Mouse (Mus musculus): ENCODE results near the gene Tmem164.
"Not testable (repeated sequence)": the region's sequence is repeated elsewhere in the genome, so short reads cannot be mapped to it uniquely, and the experiment has no call there.

The Tmem164 gene

DNA sequence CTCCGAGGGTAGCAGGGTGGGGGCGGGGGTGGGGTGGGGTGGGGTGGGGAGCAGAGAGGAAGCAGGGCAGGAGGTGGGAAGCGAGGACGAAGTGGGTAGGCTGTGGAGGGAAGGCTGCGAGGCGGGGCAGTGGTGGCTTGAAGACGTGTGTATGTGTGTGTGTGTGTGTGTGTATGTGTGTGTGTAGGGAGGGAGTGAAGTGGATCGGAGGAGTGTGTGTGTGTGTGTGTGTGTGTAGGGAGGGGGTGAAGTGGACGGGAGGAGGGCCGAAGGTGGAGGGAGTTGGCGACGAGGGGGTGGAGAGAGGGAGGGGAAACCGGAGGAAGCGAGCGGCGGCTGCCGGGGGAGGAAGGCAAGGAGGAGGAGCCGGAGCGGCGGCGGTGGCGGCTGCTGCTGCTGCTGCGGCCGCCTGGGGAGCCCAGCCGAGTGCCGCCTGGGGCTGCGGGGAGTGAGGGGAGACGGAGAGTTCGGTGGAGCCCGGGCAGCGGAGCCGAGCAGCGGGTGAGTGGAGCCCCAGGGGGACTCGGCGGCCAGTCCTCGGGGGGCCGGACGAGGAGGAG, at the start of gene Tmem164:
Gene Tmem164 (plus strand): TSS at position 351 of the 560 bp plus-strand sequence.
- peak; percentile 91 for DNase-seq

DNA sequence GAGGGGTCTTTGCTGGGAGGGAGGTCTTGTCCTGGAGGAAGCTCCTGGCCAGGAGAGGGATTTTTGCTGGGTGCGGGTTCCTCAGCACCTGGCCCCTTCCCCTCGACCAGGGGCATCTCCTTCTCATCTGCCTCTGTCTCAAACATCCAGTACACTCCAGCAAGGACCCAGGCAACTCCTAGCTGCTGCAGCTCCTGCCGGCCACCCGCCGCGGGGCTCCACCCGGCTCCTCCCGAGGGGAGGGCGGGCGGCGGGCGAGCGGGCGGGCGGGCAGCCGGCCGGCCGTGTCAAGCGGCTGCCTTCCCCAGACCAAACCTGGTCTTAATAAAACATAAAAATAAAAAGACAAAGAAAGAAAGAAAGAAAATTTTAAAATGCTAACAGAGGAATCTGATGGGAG, 48.2 kb upstream of the Tmem164 start:
- DNase-seq: not testable (repeated sequence)

DNA sequence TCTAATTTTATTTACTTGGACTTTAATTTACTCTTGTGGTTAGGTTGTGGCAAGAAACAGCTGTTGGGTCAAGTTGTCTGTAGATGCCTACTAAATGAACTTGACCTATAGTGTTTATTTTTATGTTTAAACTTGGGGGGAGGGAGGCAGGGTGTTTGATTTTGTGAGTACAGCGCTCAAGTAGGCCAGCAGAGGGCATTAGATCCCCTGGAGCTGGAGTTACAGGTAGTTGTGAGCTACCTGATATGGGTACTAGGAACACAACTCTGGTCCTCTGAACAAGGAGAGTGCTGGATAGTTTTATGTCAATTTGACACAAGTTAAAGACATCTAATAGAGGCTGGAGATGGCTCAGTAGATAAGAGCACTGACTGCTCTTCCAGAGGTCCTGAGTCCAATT, 34.0 kb upstream of the Tmem164 start:
- no peak for DNase-seq

DNA sequence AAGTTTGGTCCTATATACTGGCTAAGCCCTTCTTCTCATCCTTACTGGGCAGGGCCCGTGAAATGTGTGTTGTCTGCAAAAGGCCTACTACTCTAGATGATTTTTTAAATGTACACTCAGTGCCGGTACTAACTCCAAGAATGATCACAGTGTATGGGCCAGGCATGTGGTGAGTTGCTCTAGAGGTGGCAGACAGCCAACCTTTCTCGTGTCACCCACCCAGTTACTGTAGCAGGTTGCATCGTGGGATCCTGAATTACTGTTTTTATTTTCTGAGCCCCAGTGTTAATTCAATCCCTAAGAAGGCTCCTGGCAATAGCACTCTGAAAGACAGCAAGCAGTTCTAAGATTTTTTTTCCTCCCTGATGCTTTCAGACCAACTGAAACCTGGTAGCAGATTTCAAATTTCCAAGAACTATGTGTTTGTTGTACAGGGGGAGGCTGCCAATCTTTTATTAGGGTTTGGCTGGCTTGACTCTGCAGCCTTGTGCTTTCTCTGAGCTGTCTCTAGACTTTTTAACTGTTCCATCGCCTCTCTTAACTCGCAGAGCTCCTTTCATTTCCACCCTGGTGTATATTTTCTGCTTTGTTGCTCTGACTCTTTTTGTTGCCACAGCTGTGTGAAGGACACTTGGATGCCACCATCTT, 31.0 kb upstream of the Tmem164 start:
- DNase-seq: peak; percentile 5

DNA sequence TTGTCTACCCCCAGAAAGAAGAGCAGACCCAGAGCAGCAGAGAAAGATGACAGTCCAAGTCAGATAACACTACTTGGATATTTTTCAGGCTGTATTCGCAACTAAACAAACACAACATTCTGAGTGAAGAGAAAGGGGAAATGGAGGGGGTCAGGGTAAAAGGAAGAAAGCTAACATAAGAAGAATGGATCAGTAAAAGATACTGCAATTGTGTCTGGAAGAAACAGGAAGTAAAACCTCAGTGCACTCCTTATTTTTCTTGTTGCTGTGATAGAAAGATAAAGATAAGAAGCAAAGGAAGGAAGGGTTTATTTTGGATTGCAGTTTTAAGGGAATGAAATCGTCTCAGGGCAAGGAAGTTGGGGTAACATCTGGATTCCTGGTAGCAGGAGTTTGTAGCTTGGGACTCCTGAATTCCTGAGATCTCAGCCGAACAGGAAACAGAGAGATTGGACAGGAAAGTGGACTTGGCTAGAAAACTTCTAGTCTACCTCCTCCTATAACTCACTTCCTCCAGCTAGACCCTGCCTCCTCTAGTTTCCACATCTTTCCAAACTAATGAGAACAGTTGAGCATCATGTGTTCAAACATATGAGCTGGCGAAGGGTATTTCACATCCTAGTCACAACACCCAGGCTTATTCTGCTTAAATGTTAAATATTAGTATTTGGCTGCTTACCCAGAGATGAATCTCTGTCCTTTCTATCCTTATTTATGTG, 16.3 kb upstream of the Tmem164 start:
- no peak for DNase-seq

DNA sequence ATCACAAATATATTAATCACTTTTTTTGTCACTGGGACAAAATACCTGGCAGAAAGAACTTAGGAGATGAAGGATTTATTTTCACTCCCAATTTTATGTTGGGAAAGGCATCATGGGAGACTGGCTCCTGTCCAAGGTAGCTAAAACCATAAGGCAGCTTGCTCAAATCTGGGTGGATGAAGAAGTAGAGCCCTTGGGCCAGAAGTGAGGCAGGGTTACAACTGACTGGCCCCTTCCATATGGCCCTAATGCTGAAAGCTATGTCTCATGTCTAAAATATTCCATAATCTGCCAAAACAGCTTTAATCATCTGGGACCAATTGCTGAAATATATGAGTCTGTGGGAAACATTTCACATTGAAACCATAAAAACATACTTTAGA, 15.8 kb upstream of the Tmem164 start:
- DNase-seq: no peak

DNA sequence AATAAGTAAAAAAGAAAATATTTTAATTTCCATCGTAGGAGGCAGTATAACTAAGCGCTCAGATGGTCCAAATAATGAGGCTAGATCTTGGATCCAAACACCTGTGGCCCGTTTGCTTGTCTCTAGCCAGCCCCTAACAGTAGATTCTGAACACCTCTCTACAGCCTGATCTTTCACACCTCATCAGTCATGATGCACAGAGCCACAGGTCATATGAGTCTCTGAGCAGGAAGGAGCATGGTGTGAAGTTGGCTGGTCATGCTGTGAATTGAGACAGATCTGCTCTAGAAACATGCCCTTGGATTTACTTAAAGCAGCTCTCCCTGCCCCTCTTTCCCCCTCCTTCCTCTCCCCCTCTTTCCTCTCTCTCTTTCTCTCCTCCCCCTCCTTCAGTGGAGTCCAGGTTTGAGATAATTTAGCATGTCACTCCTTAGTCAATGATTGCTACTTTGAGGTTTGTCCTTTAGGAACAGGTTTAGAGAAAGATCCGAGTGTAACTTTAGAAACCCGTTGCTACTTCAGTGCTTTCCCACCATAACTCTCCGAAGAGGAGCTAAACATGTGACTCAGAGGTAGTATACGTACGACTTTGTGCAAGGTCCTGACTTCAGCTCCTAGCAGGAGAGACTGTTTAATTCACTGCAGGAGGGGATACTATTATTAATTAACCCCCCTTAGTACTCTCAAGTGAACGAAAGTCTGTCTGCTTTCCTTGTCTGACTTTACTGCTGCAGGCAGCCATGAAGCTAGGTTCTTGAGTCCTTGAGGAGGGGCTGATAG, 11.7 kb upstream of the Tmem164 start:
- DNase-seq: no peak

DNA sequence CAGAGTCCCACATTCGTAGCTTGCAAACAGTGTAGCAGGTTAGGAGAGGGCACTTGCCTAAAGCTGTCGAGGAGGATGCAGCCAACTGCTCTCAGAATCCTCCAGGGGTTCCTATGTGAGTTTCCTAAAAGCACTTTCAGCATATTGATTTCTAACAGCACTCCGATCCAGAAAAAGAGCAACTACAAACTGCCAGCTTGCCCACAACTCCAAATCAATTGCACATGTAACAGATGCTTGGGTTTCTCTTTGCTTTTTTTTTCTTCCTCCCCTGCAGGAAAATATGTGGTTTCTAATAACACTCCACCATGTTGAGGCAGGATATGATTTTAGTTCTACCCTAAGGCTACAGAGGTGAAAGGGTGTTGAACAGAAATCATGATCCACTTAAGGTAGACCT, 11.1 kb upstream of the Tmem164 start:
- DNase-seq: no peak

DNA sequence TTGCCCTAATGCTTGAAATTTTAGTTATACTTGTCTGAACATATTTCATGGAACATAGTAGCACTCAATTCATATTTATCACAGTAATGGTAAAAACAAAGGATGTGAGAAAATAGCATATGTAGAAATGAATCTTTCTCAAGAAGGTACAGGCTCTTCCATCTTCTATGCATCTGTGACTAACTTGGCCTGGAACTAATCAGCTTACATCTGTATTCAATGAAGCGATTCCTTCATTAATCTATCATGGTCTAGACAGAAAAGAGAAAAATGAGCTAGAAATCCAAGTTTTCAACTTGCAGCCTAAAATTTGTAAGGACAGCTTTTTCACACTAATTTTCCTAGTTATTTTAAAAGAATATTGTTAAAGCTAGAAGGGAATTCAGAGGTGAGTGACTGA, 10.1 kb upstream of the Tmem164 start:
- no peak for DNase-seq

DNA sequence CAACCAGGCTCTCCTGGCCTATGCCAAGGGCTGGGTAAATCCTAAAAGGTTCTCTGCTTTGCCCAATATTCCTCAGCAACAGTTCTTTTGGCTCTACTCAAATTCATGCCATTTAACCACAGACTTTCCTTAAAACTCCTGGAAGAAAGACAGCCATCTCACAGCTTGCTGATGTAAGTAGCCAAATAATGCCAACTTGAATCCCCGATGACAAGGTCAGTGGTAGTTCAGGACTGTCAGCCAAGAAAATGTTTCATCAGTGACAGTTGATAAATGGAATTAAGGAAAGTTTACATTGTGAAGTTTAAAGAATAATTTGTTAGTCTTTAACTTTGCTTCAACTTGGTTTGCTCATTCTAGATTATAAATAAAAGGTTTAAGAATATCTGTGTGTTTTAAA, 8.5 kb upstream of the Tmem164 start:
- no peak for DNase-seq

DNA sequence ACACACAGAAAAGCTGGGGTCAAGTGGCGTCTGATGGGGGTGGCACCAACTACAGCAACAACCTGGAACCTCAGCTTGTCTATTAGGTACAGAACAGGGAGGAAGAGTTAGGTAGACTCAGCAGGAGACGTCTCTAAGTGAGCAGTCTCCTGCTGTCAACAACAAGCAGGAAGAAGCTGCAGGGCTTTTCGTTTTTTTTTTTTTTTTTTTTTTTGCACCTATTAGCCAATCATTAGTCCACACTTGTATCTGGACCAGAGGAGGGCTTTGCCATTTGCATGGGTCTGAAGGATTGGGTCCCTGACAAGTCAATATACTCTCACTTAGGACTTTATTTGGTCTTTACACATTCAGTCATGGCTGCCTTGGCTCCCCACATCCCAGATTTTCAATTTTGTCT, 4.0 kb upstream of the Tmem164 start:
- DNase-seq: no peak

DNA sequence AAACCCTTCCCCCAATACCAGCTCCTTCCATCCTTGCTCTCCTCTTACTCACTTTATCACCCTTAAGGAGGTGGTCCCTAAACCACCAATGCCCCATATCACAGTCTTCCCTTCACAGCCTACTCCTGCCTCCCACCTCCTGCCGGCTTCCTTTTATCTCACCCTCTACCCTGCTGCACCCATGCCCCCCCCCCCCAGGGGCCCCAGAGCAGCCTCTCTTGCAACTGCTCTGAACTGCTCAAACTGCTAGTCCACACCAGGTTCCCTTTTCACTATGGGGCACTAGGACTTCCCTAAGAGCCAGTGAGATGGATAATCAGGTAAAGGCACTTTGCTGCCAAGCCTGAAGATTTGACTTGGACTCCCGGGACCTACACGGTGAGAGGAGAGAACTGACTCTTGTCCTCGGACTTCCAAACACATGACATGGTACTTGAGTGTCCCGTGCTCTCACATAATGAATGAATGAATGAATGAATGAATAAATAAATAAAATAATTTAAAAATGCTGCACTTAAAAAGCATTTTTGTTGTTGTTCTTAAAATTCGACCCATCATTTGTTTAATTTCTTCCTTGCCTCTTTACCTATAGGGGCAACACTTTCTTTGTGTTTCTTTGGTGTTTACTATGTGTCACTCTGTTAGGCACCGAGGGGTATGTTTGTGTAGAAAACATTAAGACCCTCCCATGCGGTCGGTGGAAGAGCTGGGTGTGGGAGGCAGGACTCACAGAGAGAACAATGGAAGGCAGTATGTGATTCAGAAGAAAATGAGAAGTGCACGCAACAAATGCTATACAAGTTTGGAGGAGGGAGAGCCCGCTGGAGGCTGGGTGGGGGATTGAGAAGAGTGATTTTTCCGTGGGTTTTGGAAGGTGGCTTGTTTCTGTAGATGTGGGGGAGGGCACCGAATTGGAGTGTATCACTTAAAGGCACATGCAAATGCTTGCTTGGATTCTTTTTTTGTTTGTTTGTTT, 2.4 kb upstream of the Tmem164 start:
- DNase-seq: no peak

DNA sequence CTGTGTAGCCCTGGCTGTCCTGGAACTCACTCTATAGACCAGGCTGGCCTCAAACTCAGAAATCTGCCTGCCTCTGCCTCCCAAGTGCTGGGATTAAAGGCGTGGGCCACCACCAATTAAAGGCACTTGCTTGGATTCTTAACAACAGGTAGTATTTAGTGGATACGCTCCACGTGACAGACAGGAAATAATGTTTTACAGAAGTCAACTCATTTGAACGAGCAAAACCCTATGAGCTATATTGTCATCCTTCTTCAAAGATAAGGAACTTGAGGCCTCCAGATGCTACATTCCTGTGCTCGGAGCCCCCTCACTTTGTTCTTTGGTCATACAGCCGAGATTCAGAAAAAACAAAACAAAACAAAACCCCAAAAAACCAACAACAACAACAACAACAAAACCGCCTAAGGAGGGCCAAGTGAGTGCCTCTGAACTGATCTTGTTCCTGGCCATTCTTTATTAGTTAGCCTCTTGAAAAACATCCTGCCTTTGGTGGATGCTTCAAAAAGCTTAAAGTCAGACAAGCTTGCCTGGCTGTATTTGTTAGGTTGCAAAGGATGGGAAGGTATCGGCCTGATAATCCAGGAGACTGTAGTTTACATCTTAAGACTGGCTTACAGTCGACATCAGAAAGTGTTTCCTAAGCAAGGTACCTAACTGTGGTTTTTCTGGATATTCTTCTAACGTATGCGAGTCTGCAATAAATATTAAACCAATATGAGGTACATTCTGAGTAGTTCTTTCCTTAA, 1.5 kb upstream of the Tmem164 start:
- no peak for DNase-seq

DNA sequence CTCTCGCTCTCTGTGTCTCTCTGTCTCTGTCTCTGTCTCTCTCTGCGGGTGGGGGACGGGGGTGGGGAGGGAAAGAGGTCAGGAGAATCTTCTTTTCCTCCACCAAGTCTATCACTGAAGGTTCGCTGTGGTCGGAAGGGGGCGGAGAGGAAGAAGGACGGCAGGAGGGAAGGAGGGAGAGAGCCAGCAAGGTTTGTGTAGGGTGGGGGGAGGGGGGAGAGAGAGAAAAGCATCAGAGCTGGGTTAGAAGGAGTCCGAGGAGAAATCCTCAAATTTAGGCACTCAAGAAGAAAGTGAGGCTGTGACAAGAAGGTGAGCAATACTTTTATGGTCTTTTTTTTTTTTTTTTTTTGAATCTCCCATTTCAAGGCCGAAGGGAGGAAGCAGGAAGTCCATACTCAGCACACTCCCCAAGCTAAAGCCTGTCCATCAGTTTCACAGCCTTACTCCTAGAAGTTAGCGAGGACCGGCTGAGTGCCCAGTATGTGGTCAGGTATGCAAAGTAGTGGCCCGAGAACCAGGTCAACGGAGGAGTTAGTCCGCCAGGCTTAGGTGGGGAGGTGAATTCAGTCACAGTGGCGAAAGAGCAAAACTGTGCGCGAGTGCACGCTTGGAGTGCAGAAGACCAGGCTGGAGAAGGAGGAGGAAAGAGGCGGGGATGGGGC, 683 bp upstream of the Tmem164 start:
- DNase-seq: peak; percentile 12

DNA sequence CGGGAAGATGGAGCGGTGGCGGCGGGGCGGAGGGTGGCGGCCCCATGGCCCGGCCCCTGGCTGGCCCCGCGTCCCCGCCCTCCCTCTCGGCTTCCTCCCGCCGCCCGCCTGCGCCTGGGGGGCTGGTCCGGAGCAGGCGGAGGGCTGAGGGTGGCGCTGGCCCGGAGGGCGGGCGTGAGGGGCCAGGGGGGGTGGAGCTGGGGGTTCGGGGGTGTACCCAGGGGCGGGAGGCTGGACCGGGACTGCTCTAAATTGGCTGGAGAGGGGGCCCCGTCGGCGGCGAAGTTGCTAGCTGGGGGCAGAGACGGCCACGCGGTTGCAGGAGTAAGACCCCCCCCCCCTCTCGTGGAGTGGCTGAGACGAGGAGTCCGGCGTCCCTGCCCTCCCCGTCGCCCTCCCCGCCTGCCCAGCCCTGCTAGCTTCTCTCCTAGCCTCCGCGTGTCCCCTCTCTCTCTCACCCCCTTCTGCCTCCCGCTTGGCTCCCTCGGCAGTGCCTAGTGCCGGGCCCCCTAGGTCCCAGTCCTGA, 473 bp downstream of the Tmem164 start:
- peak; percentile 70 for DNase-seq

DNA sequence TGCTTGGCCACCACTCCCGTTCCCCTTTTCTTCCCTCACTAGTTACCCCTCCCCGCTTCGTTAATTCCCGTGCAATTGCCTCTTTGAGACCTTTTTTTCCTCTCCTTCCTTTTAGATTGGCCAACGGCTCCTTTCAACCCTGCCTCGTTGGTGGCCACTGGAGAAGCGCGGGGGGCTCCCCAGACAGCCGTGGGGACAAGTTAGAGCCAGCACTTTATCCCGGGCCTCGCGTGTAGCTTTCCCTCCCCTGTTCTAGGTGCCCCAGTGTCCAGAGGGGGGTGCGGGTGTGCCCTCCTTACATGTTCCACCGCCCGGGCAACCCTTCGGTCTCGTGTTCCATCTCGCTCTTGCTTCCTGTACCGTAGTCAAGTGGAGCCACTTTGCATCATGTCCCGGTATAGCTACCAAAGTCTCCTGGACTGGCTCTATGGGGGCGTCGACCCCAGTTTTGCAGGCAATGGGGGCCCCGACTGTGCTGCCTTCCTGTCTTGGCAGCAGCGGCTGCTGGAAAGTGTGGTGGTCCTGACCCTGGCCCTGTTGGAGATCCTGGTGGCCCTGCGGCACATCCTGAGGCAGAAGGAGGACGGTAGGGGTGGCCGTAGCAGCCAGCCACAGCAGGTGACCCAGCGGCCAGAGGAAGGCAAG, 1.1 kb downstream of the Tmem164 start:
- peak; percentile 12 for DNase-seq

DNA sequence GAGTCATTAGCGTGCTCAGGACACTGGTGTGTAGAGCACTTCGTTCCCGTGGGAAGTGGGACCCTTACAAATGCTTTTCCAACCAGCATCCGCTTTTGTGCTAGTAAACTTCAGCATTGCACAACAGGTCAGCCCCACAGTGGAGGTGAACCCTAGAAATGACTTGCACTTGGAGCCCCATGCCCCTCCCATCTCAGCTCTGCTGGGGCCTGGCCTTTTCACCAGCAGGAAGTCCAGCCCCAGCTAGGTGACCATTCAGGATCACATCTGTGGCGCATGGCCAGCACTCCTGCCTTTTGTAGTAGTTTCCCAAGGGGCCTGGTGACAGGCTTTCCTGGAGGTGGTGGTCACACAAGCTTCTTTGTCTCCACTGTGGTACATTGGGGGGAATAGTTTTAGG, 1.8 kb downstream of the Tmem164 start:
- peak; percentile 31 for DNase-seq

DNA sequence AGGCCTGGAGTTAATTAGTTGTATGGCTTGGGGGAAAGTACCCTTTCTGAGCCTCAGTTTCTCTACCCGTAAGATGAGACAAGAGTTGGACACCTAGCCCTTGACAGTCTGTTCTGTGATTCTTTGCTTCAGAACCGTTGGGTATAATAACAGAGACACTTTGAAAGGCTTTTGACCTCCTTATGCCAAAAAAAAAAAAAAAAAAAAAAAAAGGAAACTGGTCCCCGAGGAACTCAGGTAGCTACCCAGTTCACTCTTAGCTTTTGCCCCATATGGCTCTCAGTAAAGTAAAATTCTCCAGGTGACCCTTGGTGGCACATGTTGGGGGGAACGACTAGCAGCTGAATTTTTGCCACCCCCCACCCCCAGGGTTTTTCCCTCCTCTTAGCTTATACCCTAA, 3.5 kb downstream of the Tmem164 start:
- no peak for DNase-seq

DNA sequence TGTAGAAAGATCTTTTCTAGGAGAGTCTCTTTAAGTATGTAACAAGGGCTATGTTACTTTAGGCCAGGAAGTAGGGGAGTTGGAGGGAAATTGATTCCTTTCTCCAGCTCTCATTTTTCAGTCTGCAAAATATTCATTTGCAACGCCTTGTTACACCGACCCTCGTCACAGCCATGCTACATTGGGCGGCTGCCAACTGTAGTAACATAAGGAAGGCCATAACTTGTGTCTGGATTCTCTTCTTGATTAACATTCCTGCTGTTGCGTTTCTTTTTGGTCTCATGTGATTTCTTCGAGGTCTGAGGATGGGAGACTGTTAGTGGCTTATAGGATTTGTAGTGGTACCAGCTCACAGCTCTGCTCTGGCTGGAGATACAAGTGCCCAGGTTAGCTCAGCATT, 4.5 kb downstream of the Tmem164 start:
- no peak for DNase-seq

DNA sequence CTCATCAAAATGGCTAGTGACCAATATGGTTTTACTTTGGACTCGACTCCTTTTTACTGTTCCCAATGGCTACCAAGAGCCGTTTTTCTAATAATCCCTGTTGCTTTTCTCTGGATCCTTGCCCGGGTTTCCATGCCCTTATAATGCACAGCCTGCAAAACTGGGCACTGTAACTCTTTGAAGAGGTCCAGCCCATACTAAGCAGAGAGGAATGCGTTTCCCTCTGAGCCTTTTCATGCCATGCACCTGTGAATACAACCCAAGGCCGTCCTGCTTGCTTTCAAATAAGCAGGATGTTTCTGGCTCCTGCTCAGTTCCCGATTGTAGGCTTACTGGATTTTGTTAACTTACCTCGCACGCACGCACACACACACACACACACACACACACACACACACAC, 7.3 kb downstream of the Tmem164 start:
- DNase-seq: no peak

Data from lung, postnatal 10 days (tissue).